Mouse (Mus musculus) adrenal gland, postnatal 14 days (tissue): ENCODE measurements around the gene Rbfox1. TPM values are rescaled to one million over a fixed set of nuclear protein-coding genes. Genes with fewer than 3 reads are reported as not detected.
A peak's percentile ranks its signal among the peaks of the same experiment; 100 is the strongest.

Experiments used
- DNase-seq: peaks from one replicate; pipeline ENCODE4 v3.0.0; 2021; ENCODE audit warnings: mixed read lengths
- total RNA-seq: library from RNA; stranded (reverse); gene quantifications from 2 replicates; pipeline ENCODE4 v1.2.3, GENCODE M21; 2021

The Rbfox1 gene
- total RNA-seq, 1 experiment from 2014 or later: 2.3 TPM

GRCm38 (mm10) chr16:6212916-6213315, 327.8 kb downstream of the Rbfox1 start:
- DNase-seq: no peak

GRCm38 (mm10) chr16:6227449-6227848, 342.3 kb downstream of the Rbfox1 start:
- DNase-seq: no peak

GRCm38 (mm10) chr16:6232966-6233365, 347.8 kb downstream of the Rbfox1 start:
- DNase-seq: no peak

- DNase-seq: no peak
These were observed 356.2 kb downstream of the Rbfox1 start for GRCm38 (mm10) chr16:6241393-6241792.

- DNase-seq: no peak
These were observed 357.3 kb downstream of the Rbfox1 start for GRCm38 (mm10) chr16:6242468-6242867.

GRCm38 (mm10) chr16:6247569-6247968, 362.4 kb downstream of the Rbfox1 start:
- no peak for DNase-seq

- no peak for DNase-seq
These were observed 379.4 kb downstream of the Rbfox1 start for GRCm38 (mm10) chr16:6264557-6264956.

GRCm38 (mm10) chr16:6265610-6266009, 380.5 kb downstream of the Rbfox1 start:
- no peak for DNase-seq

GRCm38 (mm10) chr16:6271596-6272370, 386.6 kb downstream of the Rbfox1 start:
- no peak for DNase-seq

GRCm38 (mm10) chr16:6283496-6283895, 398.3 kb downstream of the Rbfox1 start:
- no peak for DNase-seq

GRCm38 (mm10) chr16:6284317-6284716, 399.2 kb downstream of the Rbfox1 start:
- DNase-seq: no peak

- DNase-seq: no peak
These were observed 402.5 kb downstream of the Rbfox1 start for GRCm38 (mm10) chr16:6287699-6288098.

GRCm38 (mm10) chr16:6300112-6300511, 415.0 kb downstream of the Rbfox1 start:
- no peak for DNase-seq

- DNase-seq: no peak
These were observed 417.9 kb downstream of the Rbfox1 start for GRCm38 (mm10) chr16:6303082-6303481.

- DNase-seq: no peak
These were observed 424.8 kb downstream of the Rbfox1 start for GRCm38 (mm10) chr16:6309940-6310339.

GRCm38 (mm10) chr16:6310744-6311678, 425.9 kb downstream of the Rbfox1 start:
- no peak for DNase-seq

- DNase-seq: no peak
These were observed 428.5 kb downstream of the Rbfox1 start for GRCm38 (mm10) chr16:6313689-6314088.

- DNase-seq: no peak
These were observed 439.7 kb downstream of the Rbfox1 start for GRCm38 (mm10) chr16:6324832-6325231.

GRCm38 (mm10) chr16:6331400-6331939, 446.3 kb downstream of the Rbfox1 start:
- DNase-seq: no peak

GRCm38 (mm10) chr16:6333273-6333672, 448.1 kb downstream of the Rbfox1 start:
- DNase-seq: no peak

GRCm38 (mm10) chr16:6348103-6348502, 462.9 kb downstream of the Rbfox1 start:
- no peak for DNase-seq

- peak; percentile 48 for DNase-seq
These were observed 463.6 kb downstream of the Rbfox1 start for GRCm38 (mm10) chr16:6348581-6349241.
